Mouse (Mus musculus) megakaryocyte, embryonic 14.5 days (primary cell): Measurements from ENCODE around the gene Vipas39. TPM values are rescaled to one million over a fixed set of nuclear protein-coding genes. Genes with fewer than 3 reads are reported as not detected.

ENCODE experiments used
- H3K27me3 ChIP-seq: replicated peaks from 2 replicates; pipeline ENCODE3; 2012; ENCODE audit warnings: inconsistent platforms
- H3K36me3 ChIP-seq: replicated peaks from 2 replicates; pipeline ENCODE3; 2012; ENCODE audit warnings: low read length, inconsistent platforms, mixed read lengths
- H3K4me1 ChIP-seq: 2 replicates; pipeline ENCODE4 v1.6.1; 2012; ENCODE audit warnings: inconsistent platforms
- H3K4me3 ChIP-seq: replicated peaks from 2 replicates; pipeline ENCODE3; 2012; ENCODE audit warnings: moderate library complexity, mild to moderate bottlenecking, inconsistent platforms
- H3K9me3 ChIP-seq: 2 replicates; pipeline ENCODE4 v1.6.1; 2012; ENCODE audit warnings: inconsistent platforms
- FLI1 ChIP-seq: IDR thresholded peaks from 2 replicates; pipeline ENCODE4 v1.6.1; 2012; ENCODE audit warnings: low read length, inconsistent platforms, mixed read lengths
- GATA1 ChIP-seq: IDR thresholded peaks from 3 replicates; pipeline ENCODE4 v1.6.1; 2012; ENCODE audit warnings: mixed read lengths, low read length, inconsistent platforms, borderline replicate concordance
- polyA plus RNA-seq: library from polyadenylated mRNA; stranded (reverse); fragments of >175 nt; gene quantifications from 2 replicates; pipeline ENCODE4 v1.2.3, GENCODE M21; 2012; ENCODE audit warnings: low replicate concordance; ENCODE audit not compliant: insufficient read depth

The Vipas39 gene
- polyA plus RNA-seq, 1 experiment = 2.2 TPM

DNA sequence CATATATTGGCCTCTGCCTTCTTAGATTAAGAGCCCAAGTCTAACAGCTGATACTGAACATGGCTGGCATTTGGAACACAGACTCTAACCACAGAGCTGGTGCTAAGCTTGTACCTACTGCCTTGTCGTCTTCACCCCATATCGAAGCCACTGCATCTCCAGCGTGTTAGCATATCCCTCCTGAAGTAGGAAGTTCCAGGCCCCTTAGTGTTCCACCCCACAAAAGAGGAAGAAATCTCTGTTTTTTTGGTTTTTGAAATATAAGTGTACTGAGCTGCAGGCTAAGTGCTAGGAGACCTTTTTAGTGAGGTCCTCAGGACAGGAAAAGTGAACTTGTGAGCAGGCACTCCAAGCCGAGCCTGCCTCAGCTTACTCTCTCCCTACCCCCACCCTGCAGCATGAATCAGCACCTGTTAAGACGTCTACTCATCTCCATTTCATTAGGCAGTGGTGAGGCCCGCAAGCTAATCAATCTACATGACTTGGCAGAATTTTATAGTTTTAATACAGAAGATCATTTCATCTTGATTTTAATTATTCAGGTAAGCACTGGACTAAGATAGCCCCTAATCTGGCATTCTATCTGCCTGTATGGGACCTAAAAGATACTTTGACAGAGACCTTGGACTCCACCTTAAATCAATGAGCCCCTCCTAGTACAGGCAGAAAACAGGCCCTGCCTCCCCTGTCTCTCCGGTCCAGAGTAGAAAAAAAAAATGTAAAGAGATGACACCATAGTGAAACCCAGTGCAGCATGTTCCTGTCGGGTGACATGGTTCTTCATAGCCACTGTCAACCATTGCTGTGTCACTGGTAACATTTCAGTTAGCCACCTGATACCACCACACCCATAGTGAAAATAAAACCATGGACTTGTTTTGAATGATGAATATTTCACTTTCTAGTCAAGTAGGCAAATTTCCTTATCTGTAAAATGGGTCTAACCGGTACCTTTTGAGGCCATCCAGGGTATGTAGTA, 9.1 kb upstream of the Vipas39 start:
- H3K4me1 ChIP-seq = peaks cover 66% of the 10 kb centered on the region
- H3K36me3 ChIP-seq = peaks cover 76% of the 10 kb centered on the region

DNA sequence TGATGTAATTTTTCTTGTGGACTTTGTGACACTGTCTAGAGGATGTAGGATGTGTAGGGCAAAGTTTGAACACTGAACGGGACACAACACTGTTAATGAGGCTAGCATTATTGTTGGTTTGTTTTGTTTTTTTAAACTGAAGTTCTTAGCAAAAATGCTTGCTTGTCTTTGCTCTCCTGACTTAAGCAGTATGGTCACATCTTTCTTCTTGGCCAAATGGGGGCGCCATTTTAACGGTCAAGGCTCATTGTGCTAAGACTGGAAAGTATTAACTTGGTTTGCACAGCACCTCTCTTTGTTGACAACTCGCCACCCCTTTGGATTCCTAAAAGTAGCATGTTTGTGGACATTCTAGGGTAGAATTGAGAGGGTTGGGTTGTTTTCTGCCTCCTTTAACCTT, 1.6 kb upstream of the Vipas39 start:
- H3K4me1 ChIP-seq = peaks cover 36% of the 10 kb centered on the region
- TF ChIP-seq FLI1 = no peak
- no peak for TF ChIP-seq GATA1
- no peaks in the 10 kb centered on the region for H3K9me3 ChIP-seq
- H3K4me3 ChIP-seq = peak overlapping the region; percentile 94
- H3K36me3 ChIP-seq = peaks cover 62% of the 10 kb centered on the region
- no peaks in the 10 kb centered on the region for H3K27me3 ChIP-seq

More for the DNA sequence above, 9.1 kb upstream of the Vipas39 start:
- Histone ChIP-seq H3K9me3 (no peaks in the 10 kb centered on the region), H3K4me3 (peak overlapping the region; percentile 9), H3K27me3 (no peaks in the 10 kb centered on the region)
- TF ChIP-seq FLI1 = no peak
- no peak for TF ChIP-seq GATA1

DNA sequence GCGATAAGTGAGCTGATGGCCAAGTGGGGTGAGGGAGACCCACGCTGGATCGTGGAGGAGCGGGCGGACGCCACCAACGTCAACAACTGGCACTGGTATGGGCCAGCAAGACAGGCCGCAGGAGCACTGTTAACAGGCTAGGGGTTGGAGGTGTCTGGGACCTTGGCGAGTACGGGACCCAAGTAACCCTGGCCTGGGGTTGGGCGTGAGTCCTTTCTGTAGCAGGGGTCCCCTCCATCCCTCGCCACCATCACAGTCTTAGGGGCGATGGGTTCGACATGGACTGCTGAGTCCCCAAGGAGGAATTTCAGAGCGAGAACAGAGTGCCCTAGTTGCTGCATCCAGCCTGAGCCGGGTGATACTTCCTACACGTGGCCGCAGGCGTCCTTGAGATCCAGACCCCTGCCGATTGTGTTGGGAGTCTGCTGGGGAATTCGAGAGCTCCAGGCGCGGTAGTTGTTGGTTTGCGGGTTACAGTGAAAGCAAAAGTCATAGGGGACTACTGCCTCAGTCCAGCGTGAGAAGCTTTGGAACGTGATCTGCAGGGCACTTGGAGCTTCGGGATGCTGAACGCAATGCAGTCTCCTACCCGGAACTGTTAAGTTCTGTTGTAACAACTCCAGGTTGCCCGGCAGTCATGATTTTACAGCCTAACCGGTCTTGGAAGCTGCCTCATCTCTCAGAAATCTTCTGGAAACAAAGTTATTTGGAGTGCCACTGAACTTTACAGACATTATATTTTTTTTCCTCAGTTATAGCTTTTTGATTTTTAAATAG, 959 bp upstream of the Vipas39 start:
- TF ChIP-seq GATA1 = no peak
- TF ChIP-seq FLI1 = no peak
- Histone ChIP-seq H3K27me3 (no peaks in the 10 kb centered on the region), H3K4me1 (peaks cover 36% of the 10 kb centered on the region), H3K4me3 (peak overlapping the region; percentile 94), H3K9me3 (no peaks in the 10 kb centered on the region), H3K36me3 (peaks cover 62% of the 10 kb centered on the region)

DNA sequence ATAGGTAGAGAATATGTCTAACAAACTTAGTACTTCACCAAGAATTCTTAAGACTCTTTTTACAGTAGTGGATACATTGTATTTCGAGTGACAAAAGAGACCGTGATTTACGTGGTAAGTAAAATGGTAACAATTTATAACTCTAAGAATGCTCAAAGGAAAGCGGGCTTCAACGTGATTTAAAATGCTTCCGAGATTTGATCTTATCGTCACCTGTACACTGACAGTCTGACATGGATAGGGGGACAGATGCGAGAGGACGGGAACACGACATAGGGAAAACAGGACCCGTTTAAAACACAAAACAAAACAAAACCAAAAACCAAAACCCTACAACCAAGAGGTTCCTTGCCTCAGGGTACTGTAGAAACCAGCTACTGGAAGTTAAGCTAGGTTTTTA, 612 bp downstream of the Vipas39 start:
- H3K4me3 ChIP-seq = peak overlapping the region; percentile 94
- peaks cover 36% of the 10 kb centered on the region for H3K4me1 ChIP-seq
- peaks cover 62% of the 10 kb centered on the region for H3K36me3 ChIP-seq
- H3K9me3 ChIP-seq = no peaks in the 10 kb centered on the region
- H3K27me3 ChIP-seq = no peaks in the 10 kb centered on the region
- TF ChIP-seq FLI1 (no peak), GATA1 (no peak)

DNA sequence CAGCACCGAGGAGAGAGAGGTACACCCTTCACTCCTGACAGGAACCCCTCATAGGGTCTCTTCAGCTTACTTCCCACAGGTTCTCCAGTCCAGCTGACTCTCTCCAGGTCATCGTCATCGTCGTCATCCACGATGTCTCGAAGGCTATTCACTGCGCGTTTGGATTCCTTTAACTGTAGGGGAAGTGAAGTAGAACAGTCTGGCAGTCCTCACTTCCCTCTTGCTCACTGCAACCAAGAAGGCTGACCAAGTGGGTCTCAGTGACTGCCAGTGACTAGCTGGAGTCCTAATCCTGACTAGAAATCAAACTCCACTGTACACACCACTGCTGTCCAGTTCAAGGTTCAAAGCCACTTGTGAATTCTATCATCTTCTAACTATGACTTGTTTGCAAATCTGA, 5.5 kb downstream of the Vipas39 start:
- Histone ChIP-seq H3K4me3 (no peak overlapping the region), H3K9me3 (no peaks in the 10 kb centered on the region), H3K27me3 (no peaks in the 10 kb centered on the region), H3K36me3 (peaks cover 81% of the 10 kb centered on the region), H3K4me1 (peaks cover 25% of the 10 kb centered on the region)
- no peak for TF ChIP-seq FLI1
- TF ChIP-seq GATA1 = no peak

DNA sequence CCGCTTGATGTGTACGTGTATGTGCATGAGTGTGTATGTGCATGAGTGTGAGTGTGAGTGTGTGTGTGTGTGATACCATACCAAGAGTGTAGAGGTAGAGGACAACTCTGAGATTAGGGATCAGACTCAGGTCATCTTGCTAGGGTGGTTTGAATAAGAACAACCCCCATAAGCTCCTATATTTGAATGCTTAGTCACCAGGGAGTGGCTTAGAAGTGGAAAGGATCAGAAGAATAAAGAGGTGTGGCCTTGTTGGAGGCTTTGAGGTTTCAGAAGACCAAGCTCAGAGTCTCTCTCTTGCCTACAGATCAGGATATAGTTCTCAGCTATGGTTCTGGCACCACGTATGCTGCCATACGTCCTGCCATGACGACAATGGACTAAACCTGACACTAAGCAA, 9.4 kb downstream of the Vipas39 start:
- peaks cover 13% of the 10 kb centered on the region for H3K4me1 ChIP-seq
- no peaks in the 10 kb centered on the region for H3K27me3 ChIP-seq
- no peaks in the 10 kb centered on the region for H3K9me3 ChIP-seq
- H3K36me3 ChIP-seq = peaks cover 91% of the 10 kb centered on the region
- TF ChIP-seq FLI1 = no peak
- TF ChIP-seq GATA1 = no peak
- H3K4me3 ChIP-seq = no peak overlapping the region

DNA sequence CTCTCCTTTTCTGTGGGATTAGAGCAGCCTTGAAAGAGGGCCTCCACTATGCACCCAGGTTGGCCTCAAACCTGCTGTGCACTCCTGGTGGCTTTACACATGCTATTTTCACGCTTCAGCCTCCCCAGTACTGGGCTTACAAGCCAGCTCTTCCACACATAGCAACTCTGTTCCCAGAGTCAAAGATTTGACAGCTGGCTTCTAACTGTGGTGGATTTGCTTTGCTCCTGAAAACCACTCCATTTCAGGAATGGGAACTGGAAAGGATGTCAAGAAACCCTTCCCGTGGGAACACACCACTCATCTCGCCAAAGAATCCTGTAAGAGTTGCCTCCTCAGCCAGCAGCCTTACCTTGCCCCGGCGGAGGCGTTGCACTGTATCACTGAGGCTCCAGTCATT, 12.2 kb downstream of the Vipas39 start:
- Histone ChIP-seq H3K36me3 (peaks cover 94% of the 10 kb centered on the region), H3K4me3 (no peak overlapping the region), H3K4me1 (peaks cover 13% of the 10 kb centered on the region), H3K9me3 (no peaks in the 10 kb centered on the region), H3K27me3 (no peaks in the 10 kb centered on the region)
- TF ChIP-seq GATA1 (no peak), FLI1 (no peak)

DNA sequence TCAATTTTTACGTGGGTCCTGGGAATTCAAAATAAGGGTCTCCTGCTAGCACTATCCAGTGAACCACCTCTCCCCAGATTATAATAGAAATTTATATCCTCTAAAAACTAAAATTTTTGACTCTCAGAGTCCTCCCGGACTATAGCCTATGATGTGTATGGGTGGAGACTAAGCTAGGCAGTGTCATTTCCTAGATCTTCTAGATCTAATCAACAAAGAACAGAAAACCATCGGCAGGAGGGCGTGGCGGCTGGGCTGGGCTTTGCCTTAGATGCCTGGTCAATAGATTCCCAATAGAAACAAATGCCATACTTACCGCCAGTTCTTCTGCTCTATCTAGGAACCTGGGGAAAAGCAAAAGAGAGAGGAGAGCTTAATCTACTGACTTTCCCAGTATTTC, 15.9 kb downstream of the Vipas39 start:
- no peaks in the 10 kb centered on the region for H3K4me1 ChIP-seq
- H3K36me3 ChIP-seq = peaks cover 88% of the 10 kb centered on the region
- H3K4me3 ChIP-seq = no peak overlapping the region
- H3K27me3 ChIP-seq = no peaks in the 10 kb centered on the region
- TF ChIP-seq FLI1 = no peak
- no peak for TF ChIP-seq GATA1
- no peaks in the 10 kb centered on the region for H3K9me3 ChIP-seq

DNA sequence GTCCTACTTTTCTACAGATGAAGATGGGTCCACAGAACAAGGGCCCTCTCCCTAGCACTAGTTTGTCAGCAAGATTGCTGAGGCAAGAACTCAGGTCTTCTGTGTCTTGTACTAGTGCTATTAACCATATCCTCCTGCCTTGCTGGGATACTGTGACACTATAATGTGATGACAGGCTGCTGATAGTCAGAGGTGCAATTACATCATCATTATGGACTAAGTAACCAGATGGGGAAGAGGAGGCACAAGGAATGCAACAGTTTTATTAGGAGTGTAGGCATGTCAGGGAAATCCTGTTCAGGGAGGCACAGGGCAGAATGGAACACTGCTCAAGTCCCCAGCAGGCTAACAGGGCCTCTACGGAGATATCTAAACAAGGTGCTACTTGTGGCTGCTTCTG, 27.4 kb downstream of the Vipas39 start, which contains the start of gene Noxred1:
Gene Noxred1, minus strand, starts transcription at position 101 of the 400 bp plus-strand sequence.
- no peak for TF ChIP-seq GATA1
- no peak for TF ChIP-seq FLI1
- H3K36me3 ChIP-seq = peaks cover 53% of the 10 kb centered on the region
- peaks cover 4% of the 10 kb centered on the region for H3K9me3 ChIP-seq
- H3K27me3 ChIP-seq = no peaks in the 10 kb centered on the region
- H3K4me1 ChIP-seq = peaks cover 13% of the 10 kb centered on the region; the same call in 1 of the 2 replicates
- no peak within 1 kb of the TSS for H3K4me3 ChIP-seq

DNA sequence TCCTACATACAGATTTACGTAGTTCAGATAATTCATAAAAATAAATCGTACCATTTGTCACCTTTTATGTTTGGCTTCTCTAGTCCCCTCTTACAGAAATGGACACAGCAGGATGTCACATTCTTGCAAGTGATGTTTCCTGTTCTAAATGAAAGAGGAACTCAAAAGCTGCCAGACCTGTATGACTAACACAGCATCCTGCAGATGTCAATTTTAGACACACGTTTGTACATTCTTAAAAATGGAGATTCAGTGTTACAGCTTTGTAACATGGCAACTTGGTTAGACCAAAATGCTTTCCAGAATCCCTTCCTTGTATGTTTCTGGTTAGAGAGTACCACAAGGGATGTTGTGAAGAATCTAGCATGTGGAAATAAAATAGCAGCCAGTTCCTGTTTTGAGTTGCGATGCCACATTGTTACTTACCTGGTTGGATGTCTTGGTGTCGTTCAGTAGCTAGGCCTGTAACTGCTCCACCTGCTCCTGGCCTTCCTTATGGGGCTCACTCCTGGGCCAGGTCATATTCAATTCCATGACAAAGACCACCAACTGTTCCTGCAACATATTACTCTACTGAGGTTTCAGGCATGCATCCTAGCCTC, 29.1 kb downstream of the Vipas39 start:
- Histone ChIP-seq H3K4me1 (peaks cover 13% of the 10 kb centered on the region; the same call in 1 of the 2 replicates), H3K4me3 (no peak overlapping the region), H3K27me3 (no peaks in the 10 kb centered on the region), H3K36me3 (peaks cover 39% of the 10 kb centered on the region), H3K9me3 (peaks cover 4% of the 10 kb centered on the region)
- TF ChIP-seq FLI1 (no peak), GATA1 (no peak)
